12 mouse cellular contexts compared by ENCODE assay signal in the genomic region with DNA sequence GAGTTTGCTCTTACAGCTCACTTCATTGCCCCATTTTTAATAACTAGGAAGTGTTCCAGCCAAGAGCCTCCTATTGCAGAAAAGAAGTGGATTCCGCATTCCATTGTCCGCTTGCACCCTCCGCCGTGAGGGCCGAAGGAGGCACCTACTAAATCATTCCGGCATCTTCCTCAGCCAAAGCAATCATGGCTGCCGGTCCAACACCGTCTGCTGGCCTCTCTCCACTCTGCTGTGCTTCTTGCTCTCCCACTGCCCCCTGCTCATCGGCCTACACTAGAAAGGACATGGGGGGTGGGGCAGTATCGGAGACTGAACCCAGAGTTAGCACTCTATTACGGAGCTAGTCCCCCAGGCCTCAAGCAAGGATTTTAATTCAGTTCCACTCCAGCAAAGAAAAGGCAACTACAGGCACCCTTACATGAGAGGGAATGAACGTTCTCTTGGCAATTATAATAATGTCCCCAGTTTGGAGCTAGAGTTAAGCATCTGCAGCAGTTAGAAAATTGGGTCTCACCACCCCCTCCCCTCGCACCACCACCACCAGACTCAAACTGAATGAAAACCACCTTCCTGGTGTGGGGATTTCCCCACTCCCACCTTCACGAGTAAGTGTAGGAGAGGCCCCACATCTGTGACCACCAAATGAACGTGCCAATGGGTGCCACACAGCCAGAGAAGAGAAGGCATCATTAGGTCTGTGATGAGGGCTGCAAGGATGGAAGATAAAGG.
DNase-seq lines count a peak whose midpoint lies in the region; ATAC-seq lines count a peak whose summit lies in the region.
"Had no signal": no experiment of that assay in that cellular context is flagged by ENCODE, and none has a peak within 500 bp of the region (broad histone marks: within the 10 kb centered on the region; RNA-seq: fewer than 3 reads in every experiment).

No protein-coding gene starts in this region.

- ATAC-seq in embryonic facial prominence, embryonic 12.5 days (ENCODE audit: insufficient number of reproducible peaks, insufficient read depth, low FRiP score, low TSS enrichment), result peak; percentile 72
- ATAC-seq: forebrain, embryonic 15.5 days; intestine, embryonic 16.5 days had no signal

- H3K36me3 ChIP-seq in embryonic facial prominence, embryonic 12.5 days, result no peaks in the 10 kb centered on the region
- H3K36me3 ChIP-seq: forebrain, embryonic 15.5 days had no signal

- H3K27me3 ChIP-seq in embryonic facial prominence, embryonic 12.5 days, result no peaks in the 10 kb centered on the region
- H3K27me3 ChIP-seq: forebrain, embryonic 15.5 days had no signal

- H3K27ac ChIP-seq in embryonic facial prominence, embryonic 12.5 days, result peak overlapping the region; percentile 94
- H3K27ac ChIP-seq: forebrain, embryonic 15.5 days had no signal

- no peak overlapping the region for H3K9ac ChIP-seq in embryonic facial prominence, embryonic 12.5 days
- H3K9ac ChIP-seq: forebrain, embryonic 15.5 days had no signal

- H3K9me3 ChIP-seq in embryonic facial prominence, embryonic 12.5 days, result no peaks in the 10 kb centered on the region
- H3K9me3 ChIP-seq: forebrain, embryonic 15.5 days had no signal

- no peak overlapping the region for H3K4me3 ChIP-seq in embryonic facial prominence, embryonic 12.5 days
- H3K4me3 ChIP-seq: forebrain, embryonic 15.5 days had no signal

- H3K4me1 ChIP-seq in embryonic facial prominence, embryonic 12.5 days, result peaks cover 17% of the 10 kb centered on the region
- H3K4me1 ChIP-seq: forebrain, embryonic 15.5 days had no signal

- DNase-seq in kidney, postnatal 10 days, result peak; percentile 33
- no peak for DNase-seq in kidney, adult 11 months
- peak; percentile 30 for DNase-seq in fat pad, adult 2 months (ENCODE audit: extremely low read depth, low read depth, low spot score)
- peak; percentile 46 for DNase-seq in lung, postnatal 14 days
- DNase-seq in cerebellum, postnatal 10 days, result no peak
- no peak for DNase-seq in spleen, postnatal 14 days (ENCODE audit: low spot score in 2 of 2)
- DNase-seq: cerebellum, postnatal 25 days; gastrocnemius, postnatal 25 days; heart, postnatal 14 days had no signal

- no peak overlapping the region; the same call in 1 of the 2 replicates for H3K4me2 ChIP-seq in embryonic facial prominence, embryonic 12.5 days (replicated peaks)
- H3K4me2 ChIP-seq: forebrain, embryonic 15.5 days had no signal

- WGBS in embryonic facial prominence, embryonic 12.5 days, result 50% methylated on average over 15 of the region's 15 CpGs

Comparison
In these comparisons a context has a peak if more than half of its experiments do, and no peak if none do; other contexts are left out.
1. DNase-seq: peak in kidney, postnatal 10 days (single experiment), fat pad, adult 2 months (single experiment) and lung, postnatal 14 days (single experiment); none in kidney, adult 11 months (single experiment), cerebellum, postnatal 10 days (0 of 2) and spleen, postnatal 14 days (0 of 2).